Mouse (Mus musculus): ENCODE measurements around the gene Vmn1r155. TPM values are rescaled to one million over a fixed set of nuclear protein-coding genes. Genes with fewer than 3 reads are reported as not detected.
"Not testable (repeated sequence)": the region's sequence is repeated elsewhere in the genome, so short reads cannot be mapped to it uniquely, and the experiment has no call there.

The Vmn1r155 gene
- polyA plus RNA-seq (2015; fragmentation: Nextera tagmentation; extraction: Ambion mirVana): not detected in 2 replicates

DNA sequence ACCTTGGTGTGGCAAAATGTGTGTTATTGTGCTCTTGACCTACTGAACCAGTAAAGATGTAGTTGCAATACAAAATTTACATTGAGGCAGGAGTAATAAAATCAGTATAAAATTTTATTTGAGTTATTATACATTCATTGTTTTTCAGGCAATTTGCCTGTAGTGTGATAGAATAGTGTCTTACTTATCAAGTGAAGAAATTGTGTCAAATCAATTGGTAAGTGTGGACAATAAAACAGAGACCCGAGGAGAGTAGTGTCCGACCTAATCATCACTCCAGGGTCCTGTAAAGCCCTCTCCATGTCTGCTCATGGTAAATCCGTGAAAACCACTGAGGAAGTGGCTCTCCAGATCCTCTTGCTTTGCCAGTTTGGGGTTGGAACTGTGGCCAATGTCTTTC is at the start of gene Vmn1r155:
Gene Vmn1r155 (plus strand): TSS at position 301 of the 400 bp plus-strand sequence.
- not testable (repeated sequence) for H3K9ac ChIP-seq; H3K9me3 ChIP-seq; H3K4me1 ChIP-seq; ATAC-seq (ENCODE audit: insufficient read depth, low FRiP score, low read depth); H3K36me3 ChIP-seq; H3K27ac ChIP-seq; H3K4me2 ChIP-seq; H3K27me3 ChIP-seq (replicated peaks); H3K4me3 ChIP-seq (replicated peaks)
- no CpG with 5 or more reads among the region's 3 CpGs for WGBS

DNA sequence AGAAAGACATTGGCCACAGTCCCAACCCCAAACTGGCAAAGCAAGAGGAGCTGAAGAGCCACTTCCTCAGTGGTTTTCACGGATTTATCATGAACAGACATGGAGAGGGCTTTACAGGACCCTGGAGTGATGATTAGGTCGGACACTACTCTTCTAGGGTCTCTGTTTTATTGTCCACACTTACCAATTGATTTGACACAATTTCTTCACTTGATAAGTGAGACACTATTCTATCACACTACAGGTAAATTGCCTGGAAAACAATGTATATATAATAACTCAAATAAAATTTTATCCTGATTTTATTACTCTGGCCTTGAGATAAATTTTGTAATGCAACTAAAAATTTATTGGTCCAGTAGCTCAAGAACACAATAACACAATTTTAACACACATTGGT is 34.4 kb downstream of the Vmn1r155 start, which contains the start of gene Gm8693:
Gene Gm8693 (minus strand): TSS at position 101 of the 400 bp plus-strand sequence.
- not testable (repeated sequence) for H3K4me2 ChIP-seq; H3K4me1 ChIP-seq; H3K27ac ChIP-seq; H3K9ac ChIP-seq; H3K27me3 ChIP-seq (replicated peaks); H3K9me3 ChIP-seq; H3K36me3 ChIP-seq; ATAC-seq (ENCODE audit: insufficient read depth, low FRiP score, low read depth); H3K4me3 ChIP-seq (replicated peaks)
- WGBS: no CpG with 5 or more reads among the region's 2 CpGs

Other genes starting within 250 kb of the Vmn1r155 start
- gene Vmn1r148, start 244.4 kb upstream of the Vmn1r155 start, polyA plus RNA-seq (2015; fragmentation: Nextera tagmentation; extraction: Ambion mirVana): not detected in 2 replicates
- gene Vmn1r149, start 219.8 kb upstream of the Vmn1r155 start, polyA plus RNA-seq (2015; fragmentation: Nextera tagmentation; extraction: Ambion mirVana): not detected in 2 replicates
- not detected in 2 replicates for gene Gm10665, start 193.9 kb upstream of the Vmn1r155 start, polyA plus RNA-seq (2015; fragmentation: Nextera tagmentation; extraction: Ambion mirVana)
- not detected in 2 replicates for gene Vmn1r151, start 158.3 kb upstream of the Vmn1r155 start, polyA plus RNA-seq (2015; fragmentation: Nextera tagmentation; extraction: Ambion mirVana)
- not detected in 2 replicates for gene Vmn1r152, start 135.1 kb upstream of the Vmn1r155 start, polyA plus RNA-seq (2015; fragmentation: Nextera tagmentation; extraction: Ambion mirVana)
- not detected in 2 replicates for gene Gm8677, start 123.1 kb upstream of the Vmn1r155 start, polyA plus RNA-seq (2015; fragmentation: Nextera tagmentation; extraction: Ambion mirVana)
- not detected in 2 replicates for gene Gm4201, start 92.7 kb upstream of the Vmn1r155 start, polyA plus RNA-seq (2015; fragmentation: Nextera tagmentation; extraction: Ambion mirVana)
- not detected in 2 replicates for gene Gm4565, start 69.9 kb upstream of the Vmn1r155 start, polyA plus RNA-seq (2015; fragmentation: Nextera tagmentation; extraction: Ambion mirVana)
- not detected in 2 replicates for gene Gm8693, start 34.3 kb downstream of the Vmn1r155 start, polyA plus RNA-seq (2015; fragmentation: Nextera tagmentation; extraction: Ambion mirVana)
- gene Gm4567, start 61.7 kb downstream of the Vmn1r155 start, polyA plus RNA-seq (2015; fragmentation: Nextera tagmentation; extraction: Ambion mirVana): not detected in 2 replicates
- not detected in 2 replicates for gene Vmn1r157, start 103.7 kb downstream of the Vmn1r155 start, polyA plus RNA-seq (2015; fragmentation: Nextera tagmentation; extraction: Ambion mirVana)
- not detected in 2 replicates for gene Vmn1r158, start 132.8 kb downstream of the Vmn1r155 start, polyA plus RNA-seq (2015; fragmentation: Nextera tagmentation; extraction: Ambion mirVana)
- gene Vmn1r159, start 185.6 kb downstream of the Vmn1r155 start, polyA plus RNA-seq (2015; fragmentation: Nextera tagmentation; extraction: Ambion mirVana): not detected in 2 replicates
- not detected in 2 replicates for gene Vmn1r160, start 213.2 kb downstream of the Vmn1r155 start, polyA plus RNA-seq (2015; fragmentation: Nextera tagmentation; extraction: Ambion mirVana)

All from stomach, embryonic 15.5 days (tissue).